Mouse (Mus musculus): ENCODE data around the gene Arfgap1.
A peak's percentile ranks its signal among the peaks of the same experiment; 100 is the strongest.

Arfgap1 gene

DNA sequence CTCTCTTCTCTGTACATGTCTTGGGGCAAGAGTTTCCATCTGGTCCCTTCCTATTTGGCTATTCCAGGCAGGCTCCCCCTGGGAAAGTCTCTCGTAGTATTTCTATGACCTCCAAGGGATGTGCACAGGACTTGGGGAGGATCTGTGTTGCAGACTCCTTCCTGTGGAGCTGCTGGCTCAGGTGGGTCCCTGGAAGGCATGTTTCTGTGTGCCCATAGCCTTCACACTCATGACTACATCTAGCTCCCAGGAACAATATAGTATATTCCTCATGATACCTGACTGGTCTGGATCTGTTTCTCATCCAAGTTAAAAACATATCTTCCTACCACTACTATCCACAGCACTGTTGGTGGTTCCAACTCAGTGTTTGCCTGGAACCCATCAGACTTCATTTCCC, 20.0 kb downstream of the Arfgap1 start:
- DNase-seq, result no peak

- DNase-seq, result no peak
These were observed 20.5 kb downstream of the Arfgap1 start for GRCm38 (mm10) chr2:180987432-180988030.

GRCm38 (mm10) chr2:180988347-180988913, 21.4 kb downstream of the Arfgap1 start:
- DNase-seq, result no peak

DNA sequence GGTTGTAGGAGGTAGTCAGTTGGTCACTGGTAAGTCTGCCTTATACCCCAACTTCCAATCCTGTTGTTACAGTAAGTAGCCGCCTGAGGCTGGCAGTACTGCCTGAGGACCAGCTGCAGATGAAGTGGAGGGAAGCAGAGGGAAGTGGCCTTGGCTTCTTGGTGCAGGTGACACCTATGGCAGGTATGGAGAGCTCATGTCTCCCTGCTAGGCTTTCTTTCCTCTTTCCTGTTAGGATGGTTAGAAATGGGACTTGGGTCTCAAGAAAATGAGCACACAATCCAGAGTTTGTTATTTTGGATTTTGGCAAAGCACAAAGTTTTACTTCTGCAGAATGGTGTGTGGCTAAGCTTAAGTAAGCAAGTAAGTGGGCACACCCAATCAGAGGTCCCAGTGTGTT, 21.9 kb downstream of the Arfgap1 start:
- DNase-seq, result no peak

- no peak for DNase-seq
These were observed 23.3 kb downstream of the Arfgap1 start for GRCm38 (mm10) chr2:180990347-180990746.

DNA sequence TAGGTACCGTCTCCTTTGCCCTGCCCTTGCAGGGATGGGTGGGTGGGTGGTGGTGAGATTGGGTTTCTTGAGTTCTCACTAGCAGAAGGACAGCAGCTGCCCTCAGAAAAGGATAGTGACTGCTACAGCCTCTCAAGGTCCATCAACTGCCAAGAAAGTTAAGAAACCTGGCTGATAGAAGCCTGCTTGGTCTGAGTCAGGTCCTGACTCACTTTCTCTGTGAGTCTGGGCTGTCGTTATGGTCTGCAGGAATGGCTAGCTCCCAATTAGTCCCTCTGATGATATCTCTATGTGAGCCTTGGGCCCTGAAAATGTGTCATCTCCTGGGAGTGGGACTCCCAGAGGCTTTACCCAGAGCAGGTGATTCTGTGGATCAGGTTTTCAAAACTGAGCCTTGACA, 27.3 kb downstream of the Arfgap1 start:
- DNase-seq, result no peak

DNA sequence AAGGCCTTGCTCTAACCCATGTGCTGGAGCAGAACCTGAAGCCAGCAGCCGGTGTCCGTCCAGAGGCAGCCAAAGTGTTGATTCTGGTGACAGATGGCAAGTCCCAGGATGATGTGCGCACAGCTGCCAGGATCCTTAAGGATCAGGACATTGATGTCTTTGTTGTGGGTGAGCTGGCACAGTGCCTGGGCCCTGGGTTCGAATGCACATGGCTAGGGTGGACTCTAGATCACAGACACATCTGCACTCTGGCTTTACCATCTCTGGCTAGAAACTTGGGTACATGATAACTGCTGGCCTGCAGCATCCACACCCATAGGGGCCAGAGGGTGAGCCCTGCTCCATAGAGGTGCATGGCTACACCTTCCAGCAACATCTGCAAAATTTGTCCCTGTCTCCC, 28.4 kb downstream of the Arfgap1 start:
- no peak for DNase-seq

DNA sequence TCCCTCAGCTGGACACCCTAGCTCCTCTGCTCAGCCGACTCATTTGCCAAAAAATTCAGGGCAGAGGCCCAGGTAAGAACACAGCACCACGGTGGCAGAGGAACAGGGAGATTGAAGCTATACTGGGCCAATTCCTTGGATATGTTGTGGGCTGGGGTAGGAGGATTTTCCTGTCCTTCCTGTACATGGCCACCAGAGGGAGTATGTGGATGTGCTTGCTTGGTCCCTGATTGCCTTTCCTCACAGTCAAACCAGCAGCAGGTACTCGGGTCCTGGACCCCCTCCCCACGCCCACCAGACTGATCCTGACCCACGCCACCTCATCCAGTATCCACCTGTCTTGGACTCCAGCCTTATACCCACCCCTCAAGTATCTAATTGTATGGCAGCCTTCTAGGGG, 29.4 kb downstream of the Arfgap1 start:
- peak; percentile 29 for DNase-seq

- no peak for DNase-seq
These were observed 29.9 kb downstream of the Arfgap1 start for GRCm38 (mm10) chr2:180996905-180997304.

GRCm38 (mm10) chr2:181007054-181007453, 40.0 kb downstream of the Arfgap1 start:
- peak; percentile 21 for DNase-seq

DNA sequence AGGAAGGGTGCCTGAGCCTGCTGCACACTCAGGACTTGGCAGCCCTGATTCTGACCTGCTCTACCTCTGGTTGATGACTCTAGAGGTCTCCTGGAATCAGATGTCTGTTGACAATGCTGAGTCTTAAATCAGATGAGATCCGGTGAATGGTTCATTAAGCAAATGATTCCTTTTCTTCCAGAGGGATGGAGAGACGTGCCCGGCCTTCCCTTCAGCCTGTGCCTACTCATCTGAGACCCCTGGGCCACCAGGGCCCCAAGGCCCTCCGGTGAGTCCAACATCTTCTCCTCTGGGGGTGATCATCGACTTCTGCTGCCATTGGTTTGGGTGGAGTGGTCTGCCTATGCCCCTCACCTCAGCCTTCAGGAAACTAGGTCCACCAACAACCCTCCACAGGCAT, 41.3 kb downstream of the Arfgap1 start:
- no peak for DNase-seq

GRCm38 (mm10) chr2:181031406-181031934, 64.4 kb downstream of the Arfgap1 start:
- DNase-seq, result no peak
